Mouse (Mus musculus) bone marrow macrophage, adult 2 months (primary cell): ENCODE data around the gene Col10a1. TPM values are rescaled to one million over a fixed set of nuclear protein-coding genes. Genes with fewer than 3 reads are reported as not detected.
"Not testable (repeated sequence)": the region's sequence is repeated elsewhere in the genome, so short reads cannot be mapped to it uniquely, and the experiment has no call there.

ENCODE experiments used
- H3K27ac ChIP-seq: 2 replicates; pipeline ENCODE4 v1.5.1; 2012; ENCODE audit warnings: low read depth, low read length; ENCODE audit not compliant: insufficient read depth
- H3K4me1 ChIP-seq: 2 replicates; pipeline ENCODE4 v1.6.1; 2012; ENCODE audit warnings: low read length; ENCODE audit not compliant: control insufficient read depth, insufficient read depth
- H3K4me3 ChIP-seq: 2 replicates; pipeline ENCODE4 v1.5.1; 2012; ENCODE audit warnings: mild to moderate bottlenecking, low read length, moderate library complexity; ENCODE audit not compliant: insufficient read depth
- CTCF ChIP-seq: IDR thresholded peaks from 2 replicates; pipeline ENCODE4 v1.5.1; 2012; ENCODE audit warnings: low read depth, mild to moderate bottlenecking, low read length, moderate library complexity
- POLR2A ChIP-seq: IDR thresholded peaks from 2 replicates; pipeline ENCODE4 v1.6.1; 2012; ENCODE audit warnings: mild to moderate bottlenecking, low read depth, low read length, borderline replicate concordance
- polyA plus RNA-seq: library from polyadenylated mRNA; stranded (reverse); fragments of >200 nt; gene quantifications from 2 replicates; pipeline ENCODE4 v1.2.4, GENCODE M21; 2012; ENCODE audit not compliant: missing spikeins, insufficient read depth, insufficient read length

The Col10a1 gene
- polyA plus RNA-seq, 1 experiment, result not detected

GRCm38 (mm10) chr10:34418204-34418756, 28.5 kb downstream of the Col10a1 start, which contains the start of gene Nt5dc1:
Nt5dc1 (minus strand) TSS chr10:34418552.
- TF ChIP-seq POLR2A (no peak), CTCF (no peak)
- Histone ChIP-seq H3K27ac (peak within 1 kb of the TSS; percentile 71), H3K4me1 (peaks cover 16% of the 10 kb centered on the region), H3K4me3 (peak within 1 kb of the TSS; percentile 72)

GRCm38 (mm10) chr10:34418794-34419193, 29.0 kb downstream of the Col10a1 start:
- peaks cover 16% of the 10 kb centered on the region for H3K4me1 ChIP-seq
- not testable (repeated sequence) for H3K27ac ChIP-seq

DNA sequence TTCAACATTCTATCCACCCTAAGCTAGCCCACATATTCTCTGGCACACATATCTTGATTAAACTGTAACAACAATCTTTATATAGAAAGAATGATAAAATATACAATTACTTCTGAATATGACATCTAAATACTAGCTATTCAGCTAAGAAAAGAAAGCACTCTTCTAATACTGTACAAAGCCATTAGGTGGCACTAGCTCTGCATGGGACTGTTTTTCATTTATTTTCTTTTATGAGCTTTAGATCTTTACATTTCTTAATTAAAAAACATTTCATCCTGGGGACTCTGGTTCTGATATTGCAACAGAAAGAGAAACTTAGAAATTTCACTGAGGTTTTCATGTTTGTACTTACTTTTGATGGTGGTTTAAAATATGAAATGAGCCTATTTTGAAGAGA, 42.0 kb downstream of the Col10a1 start:
- H3K4me1 ChIP-seq, result no peaks in the 10 kb centered on the region
- no peak overlapping the region for H3K4me3 ChIP-seq
- TF ChIP-seq CTCF, result no peak
- TF ChIP-seq POLR2A, result no peak
- H3K27ac ChIP-seq, result no peak overlapping the region

More at GRCm38 (mm10) chr10:34418794-34419193, 29.0 kb downstream of the Col10a1 start:
- peak overlapping the region; percentile 53 for H3K4me3 ChIP-seq

- not testable (repeated sequence) for H3K4me1 ChIP-seq, H3K27ac ChIP-seq, H3K4me3 ChIP-seq
These were observed 44.4 kb downstream of the Col10a1 start for GRCm38 (mm10) chr10:34434191-34434590.

Other genes starting within 250 kb of the Col10a1 start
- gene Dse, start 182.3 kb upstream of the Col10a1 start, polyA plus RNA-seq, result 91.2 and 104 TPM in 2 replicates
- 74.2 and 74.4 TPM in 2 replicates for gene Tspyl1, start 107.8 kb upstream of the Col10a1 start, polyA plus RNA-seq
- 8.2 and 10.6 TPM in 2 replicates for gene Tspyl4, start 92.5 kb upstream of the Col10a1 start, polyA plus RNA-seq
- gene Nt5dc1, start 28.6 kb downstream of the Col10a1 start, polyA plus RNA-seq, result 10.0 and 15.2 TPM in 2 replicates
- 0.21 and 1.3 TPM in 2 replicates for gene Frk, start 93.4 kb downstream of the Col10a1 start, polyA plus RNA-seq